Mouse (Mus musculus): ENCODE measurements around the gene Camkmt. TPM values are rescaled to one million over a fixed set of nuclear protein-coding genes. Genes with fewer than 3 reads are reported as not detected.

The Camkmt gene
- total RNA-seq, 2 experiments from 2014 or later, result 5.5 to 8.4 TPM

DNA sequence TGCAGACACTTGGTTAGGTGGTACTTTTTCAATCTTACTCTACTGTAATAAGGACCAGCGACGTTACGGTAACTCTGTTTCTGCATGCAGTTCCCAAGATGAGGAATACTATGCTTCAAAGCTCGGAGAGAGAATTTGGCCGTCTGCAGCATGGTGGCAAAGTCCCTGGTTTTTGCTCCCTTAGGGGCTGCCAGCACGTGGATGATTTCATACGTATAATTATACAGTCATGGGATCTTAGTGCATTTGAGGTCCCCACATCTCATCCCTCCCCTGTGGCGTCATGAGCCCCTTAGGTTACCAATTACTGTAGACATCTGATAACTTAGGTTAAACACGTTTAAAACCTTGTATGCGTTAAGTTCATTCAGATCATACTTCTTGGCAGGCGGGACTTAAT lies 2.0 kb upstream of the Camkmt start:
- no peak for ATAC-seq (replicated peaks; ENCODE audit: poor library complexity, severe bottlenecking)

DNA sequence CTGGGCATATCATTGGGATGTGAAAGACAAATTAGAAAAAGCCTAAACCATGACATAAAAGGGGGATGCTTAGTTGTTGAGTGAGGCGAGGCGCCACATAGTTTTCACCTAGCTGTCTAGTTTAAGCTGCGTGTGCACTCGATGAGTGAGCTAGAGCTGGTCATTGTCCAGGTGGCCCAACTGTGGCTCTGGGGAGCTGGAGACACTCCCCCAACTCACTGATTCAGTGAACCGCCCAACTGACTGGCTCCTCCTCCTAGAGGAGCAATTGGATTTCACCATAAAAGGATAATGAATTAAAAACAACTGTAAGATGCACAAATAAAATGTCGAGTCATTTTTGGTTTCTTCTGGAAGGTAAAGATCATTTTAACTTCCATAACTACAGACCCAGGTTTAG lies 1.3 kb upstream of the Camkmt start:
- peak; percentile 30 for ATAC-seq (replicated peaks; ENCODE audit: poor library complexity, severe bottlenecking)

DNA sequence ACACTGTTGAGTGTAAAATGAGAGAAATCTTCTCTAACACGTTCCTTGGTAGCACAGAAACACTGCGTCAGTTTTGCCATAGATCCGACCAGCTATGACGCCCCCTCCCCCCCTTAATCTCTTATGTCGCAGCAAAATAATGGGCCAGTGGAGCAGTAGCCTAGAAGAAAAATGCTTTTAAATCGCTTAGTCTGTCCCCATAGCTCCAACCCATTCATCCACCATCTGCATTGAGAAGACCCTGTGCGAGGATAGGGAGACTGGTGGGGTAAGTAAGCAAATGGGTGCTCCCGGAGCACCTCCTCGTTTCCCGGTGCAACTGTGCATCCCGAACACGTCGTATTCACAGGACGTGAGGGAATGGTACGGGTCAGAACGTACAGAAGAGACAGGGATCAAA lies 731 bp upstream of the Camkmt start:
- ATAC-seq (replicated peaks; ENCODE audit: poor library complexity, severe bottlenecking), result no peak

DNA sequence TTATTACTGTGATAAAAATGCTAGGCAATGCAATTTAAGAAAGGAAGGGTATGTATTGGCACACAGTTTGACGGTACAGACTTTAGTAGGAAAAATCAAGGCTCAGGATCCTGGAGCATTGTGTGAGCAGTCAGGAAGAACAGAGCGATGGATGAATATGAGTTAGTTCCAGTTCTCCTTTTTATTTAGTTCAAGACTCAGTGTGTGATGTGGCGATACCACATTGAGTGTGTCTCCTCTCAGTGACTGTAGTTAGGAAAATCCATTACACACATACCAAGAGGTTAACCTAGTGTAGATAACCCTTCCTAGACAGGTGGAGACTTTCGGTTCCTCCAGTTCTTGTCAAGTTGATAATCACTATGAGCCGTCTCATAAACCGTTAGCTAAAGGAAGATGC lies 1.4 kb downstream of the Camkmt start:
- ATAC-seq (replicated peaks; ENCODE audit: poor library complexity, severe bottlenecking), result no peak

DNA sequence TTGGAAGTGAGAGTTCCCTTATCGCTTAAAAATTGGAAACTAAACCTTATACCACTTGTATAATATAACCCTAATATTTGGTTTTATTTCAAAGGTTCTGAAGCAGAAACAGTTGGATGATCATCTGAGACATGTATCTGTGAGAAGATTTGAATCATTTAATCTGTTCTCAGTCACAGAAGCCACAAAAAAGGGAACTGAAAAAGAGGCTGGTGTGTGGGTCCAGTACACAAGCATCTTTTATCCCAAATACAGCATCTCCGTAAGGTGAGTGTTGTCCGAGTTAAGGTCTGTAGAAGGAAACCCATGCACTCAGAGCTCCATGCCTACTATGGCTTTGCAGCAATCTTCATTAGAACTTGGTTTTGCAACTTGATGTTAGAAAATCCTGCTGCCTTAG lies 6.0 kb downstream of the Camkmt start:
- no peak for ATAC-seq (replicated peaks; ENCODE audit: poor library complexity, severe bottlenecking)

DNA sequence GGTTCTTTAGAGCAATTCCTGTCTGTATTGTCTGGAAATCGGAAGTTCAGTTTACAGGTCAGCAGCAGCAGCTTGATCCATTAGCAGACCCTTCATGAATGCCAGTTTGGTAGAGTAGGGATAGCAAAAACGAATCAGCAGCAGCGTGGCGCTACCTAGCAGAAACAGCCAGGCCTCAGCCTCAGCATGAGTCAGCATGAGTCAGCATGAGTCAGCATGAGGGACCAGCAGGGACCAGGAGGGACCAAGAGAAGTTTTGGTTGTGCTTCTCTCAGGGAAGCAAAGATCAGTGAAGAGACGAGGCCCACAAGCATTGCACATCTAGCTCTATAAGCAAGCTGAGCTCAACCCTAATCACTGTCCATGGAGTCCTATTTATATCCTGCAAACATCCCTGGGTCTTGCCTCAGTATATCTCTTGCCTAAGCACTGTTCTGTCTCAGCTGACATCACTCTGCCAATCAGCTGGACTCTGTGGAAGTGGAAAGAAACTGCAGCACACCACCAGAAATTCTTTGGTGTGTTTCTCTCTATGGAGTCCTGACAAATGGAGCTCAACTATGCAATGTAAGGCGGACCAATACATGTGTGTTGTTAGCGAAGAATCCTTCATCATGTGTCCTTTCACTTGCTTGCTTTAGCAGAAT lies 8.4 kb downstream of the Camkmt start:
- ATAC-seq (replicated peaks; ENCODE audit: poor library complexity, severe bottlenecking), result no peak

DNA sequence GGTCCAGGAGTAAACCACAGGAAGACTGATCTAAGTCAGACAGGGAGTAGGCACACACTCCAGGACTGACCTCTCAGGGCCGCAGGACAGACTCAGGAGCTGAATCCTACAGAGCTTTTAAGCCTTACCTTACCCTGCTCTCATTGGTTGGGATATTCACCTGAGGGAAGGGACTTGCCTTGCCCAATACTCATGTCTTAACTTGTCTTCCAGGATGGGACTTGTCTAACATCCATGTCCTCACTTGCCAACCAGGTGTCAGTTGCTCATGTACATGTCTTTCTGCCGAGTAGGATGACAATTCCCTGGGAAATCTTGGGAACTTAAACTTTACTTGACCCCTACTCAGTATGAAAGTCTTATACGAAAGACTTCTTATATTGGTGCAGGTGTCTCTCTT lies 9.9 kb downstream of the Camkmt start:
- no peak for ATAC-seq (replicated peaks; ENCODE audit: poor library complexity, severe bottlenecking)

DNA sequence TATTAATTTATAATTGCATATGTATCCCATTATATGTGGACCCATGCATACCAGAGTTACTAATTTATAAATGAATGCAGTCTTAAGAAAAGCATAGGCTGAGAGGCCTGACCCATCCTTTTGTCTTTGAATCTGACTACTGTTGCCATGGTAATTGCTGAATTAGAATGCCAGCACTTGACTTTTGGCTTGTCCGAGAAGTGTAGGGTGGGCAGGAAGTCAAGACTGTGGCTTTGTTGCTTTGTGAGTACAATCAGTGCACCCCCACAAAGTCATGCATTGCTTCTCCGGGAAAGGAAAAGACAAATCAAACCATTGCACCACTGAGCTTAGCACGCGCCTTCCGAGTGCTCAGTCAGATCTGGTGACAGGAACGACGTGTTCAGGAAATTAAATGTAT lies 11.4 kb downstream of the Camkmt start:
- ATAC-seq (replicated peaks; ENCODE audit: poor library complexity, severe bottlenecking), result no peak

DNA sequence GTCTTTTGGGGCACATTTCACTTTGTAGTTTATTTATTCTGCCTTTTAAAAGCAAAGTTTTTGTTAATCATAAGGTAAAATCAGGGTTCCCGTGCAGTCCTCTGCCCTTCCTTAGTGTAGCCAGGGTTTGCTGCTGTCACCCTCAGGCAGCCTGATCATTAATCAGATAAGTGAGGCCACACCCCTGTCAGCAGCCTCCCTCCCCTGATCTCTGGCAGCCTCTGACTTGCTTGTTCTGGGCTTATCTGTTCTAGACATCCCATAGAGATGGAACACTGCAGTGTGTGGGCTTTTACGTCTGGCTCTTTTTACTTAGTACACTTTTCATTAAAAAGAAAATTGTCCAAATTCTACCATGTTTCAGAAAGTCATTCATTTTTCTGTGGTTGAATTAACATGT lies 13.0 kb downstream of the Camkmt start:
- ATAC-seq (replicated peaks; ENCODE audit: poor library complexity, severe bottlenecking), result no peak; the same call in 1 of the 2 replicates

DNA sequence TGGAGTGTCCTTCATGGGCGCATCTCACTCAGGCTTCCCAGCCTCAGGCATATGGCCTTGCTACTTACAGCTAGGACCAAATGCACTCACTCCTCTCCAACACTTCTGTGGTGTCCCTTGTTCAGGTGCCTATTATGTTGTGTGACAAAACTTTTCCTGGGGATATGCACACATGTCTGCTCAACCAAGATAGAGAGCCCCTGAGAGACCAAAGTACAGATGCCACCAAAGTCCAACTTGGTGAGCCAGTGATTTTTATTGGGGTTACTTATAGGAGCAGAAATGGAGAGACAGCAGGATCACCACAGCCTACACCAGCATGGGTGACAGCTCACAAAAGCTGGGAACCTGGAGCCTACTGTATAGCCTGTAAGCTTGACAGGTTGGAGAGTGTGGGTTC lies 20.3 kb downstream of the Camkmt start:
- no peak for ATAC-seq (replicated peaks; ENCODE audit: poor library complexity, severe bottlenecking)

DNA sequence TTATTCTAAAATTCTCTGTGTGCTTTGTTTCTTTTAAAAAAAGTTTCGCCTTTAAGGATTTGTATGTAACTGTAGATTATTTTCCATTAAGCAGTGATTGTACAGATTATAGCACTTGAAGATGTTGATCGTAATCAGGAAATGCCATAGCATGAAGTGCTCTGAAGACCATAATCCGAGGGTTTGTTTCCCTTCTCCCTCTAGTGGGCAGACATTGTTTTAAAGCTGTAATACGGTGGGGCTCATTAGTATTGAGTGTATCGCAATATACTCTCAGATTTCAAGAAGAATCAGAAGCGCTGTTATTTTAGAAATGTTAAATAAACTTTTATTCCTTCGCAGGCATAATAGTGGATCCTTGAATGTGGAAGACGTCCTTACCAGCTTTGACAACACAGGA lies 23.1 kb downstream of the Camkmt start:
- ATAC-seq (replicated peaks; ENCODE audit: poor library complexity, severe bottlenecking), result no peak

DNA sequence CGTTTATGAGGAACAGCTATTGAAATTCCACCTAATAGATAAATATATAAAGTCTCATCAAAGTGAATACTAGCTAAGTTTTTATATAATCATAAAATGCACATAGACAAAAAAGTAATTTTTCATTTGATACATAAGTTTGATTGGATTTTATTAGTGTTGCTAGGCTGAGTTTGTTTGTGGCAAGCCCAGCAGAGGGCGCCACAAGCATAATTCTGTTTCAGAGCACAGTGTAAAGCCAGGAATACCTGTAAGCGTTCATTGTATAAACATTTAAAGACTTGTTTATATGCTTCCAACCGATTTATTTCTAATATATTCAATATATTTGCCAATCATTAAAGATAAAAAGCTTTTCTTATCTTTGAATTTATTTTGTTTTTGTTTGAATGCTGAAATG lies 26.3 kb downstream of the Camkmt start:
- ATAC-seq (replicated peaks; ENCODE audit: poor library complexity, severe bottlenecking), result no peak

DNA sequence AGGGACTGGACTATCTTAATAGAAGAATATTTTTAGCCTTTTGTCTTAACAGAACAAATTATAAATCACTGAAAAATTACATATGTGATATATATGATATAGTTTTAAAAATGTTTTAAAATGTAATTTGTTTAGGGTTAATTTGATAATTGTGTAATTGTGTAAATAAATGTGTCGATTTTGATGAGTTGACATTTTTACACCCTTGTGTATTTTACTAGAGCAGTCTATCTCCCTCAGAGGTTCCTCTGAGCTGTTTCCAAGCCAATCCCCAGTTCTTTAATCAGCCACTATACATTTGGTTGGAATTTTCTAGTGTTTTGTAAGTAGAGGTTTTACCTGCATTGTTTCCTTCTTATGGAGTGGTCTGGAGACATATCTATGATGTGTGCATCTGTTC lies 48.0 kb downstream of the Camkmt start:
- no peak for ATAC-seq (replicated peaks; ENCODE audit: poor library complexity, severe bottlenecking)

DNA sequence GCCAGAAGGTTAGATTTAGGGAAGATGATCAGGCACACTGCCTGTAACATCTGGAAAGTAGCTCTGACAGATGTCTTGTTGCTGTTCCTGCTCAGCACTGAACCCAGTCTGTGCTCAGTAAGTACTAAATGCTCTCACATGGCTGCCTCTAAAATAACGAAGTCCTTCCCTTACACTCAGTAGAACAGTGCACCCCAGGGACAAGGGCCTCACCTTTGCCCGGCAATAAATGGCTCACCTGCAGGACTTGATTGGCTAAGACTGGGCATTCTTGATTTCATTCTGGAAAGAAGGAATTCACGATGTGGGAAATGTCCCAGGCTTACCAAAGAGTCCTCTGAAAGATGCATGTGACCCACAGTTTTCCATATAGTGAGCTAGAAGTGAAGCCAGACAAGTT lies 51.3 kb downstream of the Camkmt start:
- no peak for ATAC-seq (replicated peaks; ENCODE audit: poor library complexity, severe bottlenecking)

DNA sequence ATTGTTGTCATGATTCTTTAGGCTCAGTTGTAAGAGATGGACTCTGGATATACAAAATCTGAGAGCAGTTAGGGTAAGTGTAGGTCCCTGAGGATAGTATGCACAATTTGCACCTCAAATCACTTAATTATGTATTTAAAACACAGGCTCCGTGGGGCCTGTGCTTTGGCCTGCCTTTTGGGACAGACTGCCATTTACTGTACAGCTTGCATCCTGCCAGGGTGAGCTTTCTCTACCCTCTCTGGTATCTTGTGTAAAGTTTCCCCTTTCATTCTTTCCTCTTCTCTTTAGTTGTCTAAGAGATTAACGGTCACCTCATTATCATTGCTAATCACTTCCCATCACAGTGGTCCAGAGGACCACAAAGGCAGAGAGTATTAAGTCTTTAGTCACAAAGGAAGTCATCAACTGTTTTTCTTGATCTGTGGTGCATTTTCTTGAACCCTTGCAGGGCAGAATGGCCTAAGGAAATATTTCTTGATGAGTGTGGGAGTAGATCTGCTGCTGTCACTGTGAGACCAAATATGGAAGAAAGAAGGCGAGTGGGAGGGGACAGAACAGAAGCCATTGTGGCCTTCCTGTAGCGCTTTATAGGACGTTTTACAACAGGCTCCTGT lies 52.3 kb downstream of the Camkmt start:
- no peak for ATAC-seq (replicated peaks; ENCODE audit: poor library complexity, severe bottlenecking)

DNA sequence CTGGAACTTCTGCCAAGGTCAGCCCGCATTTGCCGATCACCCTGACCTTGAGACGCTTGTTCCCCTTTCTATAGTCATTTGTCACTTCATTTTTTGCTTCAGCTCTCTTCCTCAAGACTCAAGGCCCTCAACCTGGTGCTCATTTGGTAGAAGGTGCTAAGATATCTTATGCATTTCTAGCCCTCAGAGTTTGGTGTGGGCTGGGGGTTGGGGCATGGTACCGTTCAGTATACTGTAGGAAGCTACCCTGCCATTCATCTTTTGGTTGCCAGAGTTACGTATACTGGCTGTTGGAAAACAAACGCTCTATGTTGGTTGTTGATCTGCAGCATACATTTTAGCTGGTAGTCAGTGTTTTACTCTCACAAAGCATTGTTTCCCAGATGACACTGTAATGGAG lies 53.8 kb downstream of the Camkmt start:
- no peak for ATAC-seq (replicated peaks; ENCODE audit: poor library complexity, severe bottlenecking)

DNA sequence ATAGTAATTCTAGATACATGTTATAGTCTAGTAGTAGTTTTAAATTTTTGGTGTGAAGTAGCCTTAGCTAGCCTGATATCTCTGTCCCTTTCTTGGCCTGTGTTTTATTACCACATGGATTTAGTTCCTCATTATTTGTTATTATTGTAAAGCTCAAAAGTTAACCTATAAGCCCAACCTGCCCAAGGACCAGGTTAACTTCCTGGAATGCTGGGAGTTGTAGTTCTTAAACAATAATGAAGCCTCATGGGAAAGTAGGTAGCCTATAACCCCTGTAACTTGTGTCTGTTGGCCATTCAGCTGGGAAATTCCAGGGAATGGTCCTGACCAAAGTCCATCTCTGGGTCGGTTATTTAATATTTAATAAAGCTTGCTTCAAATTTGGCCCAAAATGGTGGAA lies 58.0 kb downstream of the Camkmt start:
- ATAC-seq (replicated peaks; ENCODE audit: poor library complexity, severe bottlenecking), result no peak

DNA sequence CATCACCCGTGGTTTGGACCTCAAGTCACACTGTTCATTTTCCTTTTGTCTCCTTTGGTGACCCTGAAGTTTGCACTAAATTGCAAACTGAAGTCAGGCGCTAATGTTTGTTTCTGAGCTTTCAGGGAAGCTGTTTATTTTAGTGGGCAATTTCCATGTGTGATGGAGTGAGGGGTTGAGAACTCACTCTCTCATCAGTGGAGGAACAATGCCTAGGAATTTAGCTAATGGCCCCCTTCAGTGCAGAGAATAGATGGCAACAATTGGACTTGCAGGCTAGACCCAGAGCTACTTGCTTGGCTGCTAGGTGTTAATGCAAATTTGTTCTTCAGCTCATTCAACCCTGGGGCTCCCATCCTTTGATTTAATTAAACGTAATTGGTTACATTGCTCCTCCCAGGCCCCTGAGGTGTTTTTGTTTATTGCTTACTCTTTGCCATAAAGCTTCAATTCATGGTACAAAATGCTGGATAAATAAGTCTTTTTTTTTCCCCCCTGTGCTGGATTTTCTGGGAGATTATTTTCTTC lies 58.9 kb downstream of the Camkmt start:
- no peak for ATAC-seq (replicated peaks; ENCODE audit: poor library complexity, severe bottlenecking)

DNA sequence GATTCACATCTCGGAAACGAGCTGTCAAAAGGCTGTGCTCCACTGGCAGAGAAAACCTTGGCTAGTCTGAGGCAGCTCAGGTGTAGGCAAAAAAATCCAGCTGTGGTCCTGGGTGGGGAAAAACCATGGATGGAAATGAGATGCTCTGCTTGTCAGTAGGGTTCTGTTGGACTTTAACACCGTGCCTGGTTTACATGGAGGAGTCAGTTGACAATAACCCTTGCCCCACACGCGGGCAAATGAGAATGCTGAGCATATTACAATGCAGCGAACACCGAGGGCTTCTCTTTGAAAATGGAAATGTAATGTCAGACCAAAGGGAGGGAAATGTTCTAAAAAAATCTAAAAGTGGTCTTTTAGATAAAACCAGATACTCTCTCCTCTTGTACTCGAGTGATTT lies 60.9 kb downstream of the Camkmt start:
- ATAC-seq (replicated peaks; ENCODE audit: poor library complexity, severe bottlenecking), result no peak

DNA sequence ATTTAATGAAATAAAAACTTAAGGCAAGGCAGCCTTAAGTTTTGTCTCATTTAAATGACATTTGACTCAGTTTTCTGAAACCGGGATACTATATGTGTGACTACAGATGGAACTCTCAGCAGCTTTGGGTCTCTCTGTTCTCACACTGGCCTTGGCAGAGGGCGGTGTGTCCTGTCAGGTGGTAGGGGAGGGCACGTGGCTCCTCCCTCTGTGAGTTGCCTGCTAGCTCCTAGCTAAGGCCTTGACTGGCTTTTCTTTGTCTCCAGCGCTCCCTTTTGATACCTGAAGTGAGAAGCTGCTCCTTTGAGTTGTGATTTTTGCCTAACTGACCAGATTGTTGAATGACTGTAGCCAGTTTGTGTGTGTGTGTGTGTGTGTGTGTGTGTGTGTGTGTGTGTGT lies 67.8 kb downstream of the Camkmt start:
- ATAC-seq (replicated peaks; ENCODE audit: poor library complexity, severe bottlenecking), result no peak

DNA sequence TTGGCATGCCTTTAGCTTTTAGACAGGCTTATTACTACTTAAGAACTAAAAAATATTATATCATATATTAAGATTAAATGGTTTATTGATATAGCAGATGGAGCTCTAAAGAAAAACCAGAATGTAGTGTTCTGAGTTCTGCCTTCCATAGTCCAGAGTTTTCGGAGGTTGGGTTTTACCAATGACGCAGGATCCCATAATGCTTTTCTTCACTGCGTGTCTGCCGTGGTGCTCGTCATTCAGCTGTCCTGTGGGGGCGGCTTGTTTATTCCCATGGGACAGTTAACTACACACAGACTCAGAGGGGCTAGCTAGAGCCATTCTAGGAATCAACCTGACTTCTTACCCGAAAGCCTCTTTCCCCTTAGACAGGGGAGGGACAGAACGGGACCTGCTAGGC lies 69.2 kb downstream of the Camkmt start:
- ATAC-seq (replicated peaks; ENCODE audit: poor library complexity, severe bottlenecking), result no peak

DNA sequence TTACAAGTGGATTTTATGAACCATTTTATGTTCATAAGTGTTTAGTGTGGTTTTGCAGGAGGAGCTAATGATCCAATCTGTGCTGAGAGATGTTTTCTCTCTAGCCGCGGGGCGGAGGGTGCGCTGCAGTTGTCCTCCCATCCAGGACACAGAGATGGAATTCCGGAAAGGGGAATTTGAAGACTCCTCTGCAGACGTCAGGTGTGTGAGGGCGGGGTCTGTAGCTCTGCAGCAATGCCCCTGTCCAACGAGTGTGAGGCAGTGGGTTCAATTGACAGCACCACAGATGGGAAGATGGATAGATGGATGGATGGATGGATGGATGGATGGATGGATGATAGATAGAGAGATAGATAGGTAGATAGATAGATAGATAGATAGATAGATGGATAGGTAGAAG lies 70.4 kb downstream of the Camkmt start:
- ATAC-seq (replicated peaks; ENCODE audit: poor library complexity, severe bottlenecking), result no peak
